Mouse (Mus musculus) testis, postnatal 10 days (tissue): ENCODE measurements around the gene Crispld2.

ENCODE experiments used
- DNase-seq: peaks from one replicate; pipeline ENCODE4 v3.0.0; 2021; ENCODE audit warnings: low spot score

Gene Crispld2

DNA sequence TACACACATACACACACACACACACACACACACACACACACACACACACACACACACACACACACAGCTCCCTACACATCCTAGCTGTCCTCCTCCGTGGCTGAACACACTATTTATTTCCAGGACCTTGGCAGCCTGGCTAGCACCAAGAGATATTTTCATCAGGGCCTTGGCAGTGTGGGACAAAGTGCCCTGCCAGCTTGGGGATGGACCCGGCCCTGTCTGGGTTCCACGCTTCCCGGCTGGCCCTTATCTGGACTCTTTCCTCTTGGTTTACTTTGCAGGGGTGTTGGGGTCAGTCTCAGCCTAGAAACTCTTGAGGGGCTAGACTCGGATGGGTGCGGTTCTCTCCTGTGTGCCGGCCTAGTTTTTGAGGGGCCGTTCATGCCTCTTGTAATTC, 8.2 kb downstream of the Crispld2 start:
- no peak for DNase-seq

DNA sequence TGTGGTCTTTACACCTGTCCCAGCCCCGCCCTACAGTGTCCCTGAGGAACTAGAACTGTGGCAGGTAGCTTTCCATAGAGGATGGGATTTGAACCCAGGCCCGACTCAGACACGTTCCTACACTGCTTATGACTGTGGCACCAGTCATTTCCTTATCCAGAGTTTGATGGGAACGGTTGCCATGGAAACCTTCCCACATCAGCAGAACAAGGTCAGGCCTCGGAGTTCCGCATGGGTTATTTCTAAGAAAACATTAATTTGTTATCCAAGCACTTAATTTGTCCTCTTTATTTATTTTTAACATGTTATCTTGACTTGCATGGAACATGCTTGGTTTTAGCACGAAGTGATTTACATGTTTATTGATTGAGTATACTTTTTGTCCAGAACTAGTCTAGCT, 9.5 kb downstream of the Crispld2 start:
- DNase-seq, result no peak

DNA sequence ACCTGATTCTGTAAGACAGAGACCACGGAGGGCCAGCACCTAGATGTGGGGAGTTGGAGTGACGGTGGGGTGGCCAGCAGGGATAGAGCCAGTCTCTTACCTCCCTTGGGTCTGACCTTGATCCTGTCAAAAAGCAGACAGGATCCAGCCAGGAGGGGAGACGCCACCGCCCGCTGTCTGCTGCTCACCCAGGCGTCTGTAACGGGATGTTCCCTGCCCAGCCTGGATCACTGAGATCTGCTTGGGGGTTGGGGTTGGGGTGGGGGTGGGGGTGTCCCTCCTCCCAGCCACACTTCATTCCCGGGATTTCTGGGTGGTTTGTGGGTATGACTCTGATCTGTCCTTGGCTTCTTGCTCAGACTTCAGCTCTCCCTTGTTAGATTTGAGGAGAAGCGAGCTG, 10.1 kb downstream of the Crispld2 start:
- no peak for DNase-seq

DNA sequence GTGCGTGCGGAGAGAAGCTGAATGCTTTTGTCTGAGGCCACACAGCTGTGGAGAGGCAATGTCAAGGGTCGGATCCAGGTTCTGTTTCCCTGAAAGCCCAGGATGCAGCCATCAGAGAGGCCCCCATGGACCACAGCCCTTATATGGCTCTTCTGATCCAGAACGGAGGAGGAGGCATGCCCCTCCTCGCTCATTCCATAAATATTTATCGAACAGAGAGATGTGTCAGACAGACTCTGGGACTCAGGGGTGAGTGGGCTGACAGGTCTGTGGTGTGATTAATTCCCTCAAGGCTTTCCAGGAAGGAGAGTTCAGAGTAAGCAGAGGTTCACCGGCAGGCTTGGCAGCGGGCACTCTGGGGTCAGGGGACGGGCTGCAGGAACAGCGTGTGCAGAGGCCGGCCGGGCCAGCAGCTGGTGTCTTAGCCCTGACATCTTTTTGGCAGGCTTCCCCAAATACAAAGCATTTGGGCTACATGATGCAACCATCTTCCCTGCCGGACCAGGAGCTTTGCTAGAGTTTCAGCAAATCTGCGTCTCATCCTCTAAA, 12.0 kb downstream of the Crispld2 start:
- DNase-seq, result peak; percentile 73

DNA sequence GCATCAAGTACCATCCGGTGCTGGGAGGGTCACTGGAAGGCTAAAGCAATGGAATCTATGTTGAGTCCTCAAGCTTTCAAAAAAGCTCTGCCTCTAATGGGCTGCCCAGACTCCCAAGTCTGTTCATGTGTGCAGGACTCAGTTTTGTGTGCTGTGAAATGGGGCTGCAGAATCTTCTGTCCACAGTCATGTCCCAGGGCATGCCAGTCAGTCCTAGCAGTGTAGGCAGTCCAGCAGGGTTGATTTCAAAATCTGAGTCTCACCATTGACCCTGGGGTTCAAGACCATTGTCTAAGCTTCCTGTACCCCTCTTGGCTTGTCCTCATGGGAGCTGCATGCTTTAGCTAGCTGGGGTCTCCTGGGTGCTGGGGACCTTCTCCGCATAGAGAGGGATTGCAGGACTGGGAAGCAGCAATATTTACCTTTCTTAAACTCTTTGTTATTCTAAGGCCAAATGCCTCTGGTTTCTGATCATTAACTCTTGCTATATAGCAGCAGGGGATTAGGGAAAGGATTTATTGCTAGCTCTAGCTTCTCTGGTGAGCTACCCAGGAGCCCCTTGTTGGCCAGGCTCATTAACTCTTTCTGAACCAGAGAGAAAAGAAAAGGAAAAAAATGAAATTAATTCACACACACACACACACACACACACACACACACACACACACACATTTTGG, 12.6 kb downstream of the Crispld2 start:
- DNase-seq, result no peak

DNA sequence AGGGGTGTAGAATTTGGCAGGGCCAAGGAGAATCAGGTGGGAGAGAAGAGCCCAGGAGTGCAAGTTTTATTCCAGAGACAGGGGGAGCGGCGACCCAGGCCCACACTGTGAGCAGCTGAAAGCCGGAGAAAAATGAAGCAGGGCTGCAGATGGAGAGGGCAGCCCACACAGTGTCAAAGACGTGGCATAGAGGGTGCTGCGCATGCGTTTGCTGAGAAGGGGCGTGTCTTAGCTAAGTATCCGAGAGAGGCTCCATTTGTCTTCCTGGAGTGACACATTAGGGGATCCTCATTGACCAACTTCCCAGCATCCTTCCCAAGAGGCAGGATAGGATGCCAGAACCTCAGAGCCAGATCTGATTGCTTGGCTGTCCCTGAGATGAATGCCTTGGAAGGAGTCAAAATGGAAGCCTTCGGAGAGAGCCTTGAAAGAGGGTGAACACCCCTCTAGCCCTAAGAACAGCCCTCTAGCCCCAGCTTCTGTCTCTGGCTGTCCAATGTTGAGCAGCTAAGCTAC, 14.5 kb downstream of the Crispld2 start:
- DNase-seq, result no peak

DNA sequence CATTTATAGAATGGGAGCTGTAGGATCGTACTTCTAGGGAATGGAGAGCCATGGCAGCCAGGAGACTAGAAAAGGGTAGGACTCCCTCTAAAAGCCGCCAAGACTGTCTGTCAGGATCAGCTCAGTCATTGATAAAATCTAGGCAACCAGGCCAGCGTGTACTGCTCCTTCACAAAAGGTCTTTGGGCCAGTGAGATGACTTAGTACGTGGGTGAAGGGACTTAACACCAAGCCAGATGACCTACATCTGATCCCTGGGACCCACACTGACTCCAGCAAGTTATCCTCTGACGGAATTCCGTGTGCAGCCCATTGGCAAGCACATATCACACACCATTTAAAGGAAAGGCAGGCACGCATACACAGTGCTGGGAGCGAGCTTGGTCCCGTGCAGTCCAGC, 14.9 kb downstream of the Crispld2 start:
- DNase-seq, result no peak

DNA sequence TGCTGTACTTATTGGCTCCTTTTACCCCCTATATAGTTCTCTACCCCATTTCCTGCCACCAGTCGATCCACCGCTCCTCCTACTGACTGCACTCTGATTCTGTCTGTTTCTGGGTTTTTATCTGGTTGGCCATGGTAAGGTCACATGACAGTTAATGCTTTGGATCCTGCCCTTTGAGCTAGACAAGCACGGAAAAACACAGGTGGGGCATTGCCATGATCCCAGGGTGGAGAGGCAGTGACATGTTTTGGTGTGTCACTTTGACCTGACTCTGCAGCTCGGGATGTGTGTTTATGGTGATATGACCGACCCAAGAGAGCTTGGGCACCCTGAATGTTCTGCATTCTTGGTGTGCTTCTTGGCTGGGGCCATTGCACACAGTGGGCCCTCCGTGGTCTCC, 17.0 kb downstream of the Crispld2 start:
- DNase-seq, result no peak

DNA sequence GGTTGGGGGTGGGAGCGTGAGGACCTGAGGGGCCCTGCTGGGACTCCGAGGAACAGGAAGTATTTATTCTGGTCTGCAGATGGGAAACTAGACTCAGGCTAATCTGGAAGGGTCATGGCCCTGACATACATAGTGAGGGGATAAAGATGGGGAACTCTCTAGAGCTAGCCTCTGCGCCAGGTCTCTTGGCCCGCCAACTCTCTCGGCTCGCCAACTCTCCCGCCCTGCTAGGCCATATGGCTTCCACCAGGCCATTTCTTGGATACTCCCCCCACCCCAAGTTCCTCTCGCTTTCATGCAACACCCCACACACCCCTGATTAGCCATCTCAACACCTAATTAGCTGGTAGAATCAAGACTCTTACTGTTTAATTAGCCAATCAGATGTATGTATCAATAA, 20.3 kb downstream of the Crispld2 start:
- no peak for DNase-seq

DNA sequence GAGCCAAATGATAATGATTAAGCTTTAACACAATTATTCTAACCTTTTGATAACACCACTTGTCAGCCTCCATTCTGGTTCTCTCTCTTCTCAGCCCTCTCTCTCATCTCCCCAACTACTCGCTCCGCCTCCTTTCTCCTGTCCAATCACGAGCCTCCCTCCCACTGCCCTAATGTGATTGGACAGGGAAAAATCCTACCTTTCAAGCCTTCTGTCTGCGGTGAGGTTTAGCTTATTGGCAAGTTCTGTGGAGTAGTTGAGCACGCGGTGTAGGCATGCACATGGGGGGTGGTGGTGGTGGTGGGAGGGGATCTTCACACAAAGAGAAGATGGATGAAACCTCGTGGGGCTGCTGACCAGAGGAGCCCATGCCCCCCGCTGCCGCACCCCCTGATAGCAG, 20.7 kb downstream of the Crispld2 start:
- DNase-seq, result no peak

DNA sequence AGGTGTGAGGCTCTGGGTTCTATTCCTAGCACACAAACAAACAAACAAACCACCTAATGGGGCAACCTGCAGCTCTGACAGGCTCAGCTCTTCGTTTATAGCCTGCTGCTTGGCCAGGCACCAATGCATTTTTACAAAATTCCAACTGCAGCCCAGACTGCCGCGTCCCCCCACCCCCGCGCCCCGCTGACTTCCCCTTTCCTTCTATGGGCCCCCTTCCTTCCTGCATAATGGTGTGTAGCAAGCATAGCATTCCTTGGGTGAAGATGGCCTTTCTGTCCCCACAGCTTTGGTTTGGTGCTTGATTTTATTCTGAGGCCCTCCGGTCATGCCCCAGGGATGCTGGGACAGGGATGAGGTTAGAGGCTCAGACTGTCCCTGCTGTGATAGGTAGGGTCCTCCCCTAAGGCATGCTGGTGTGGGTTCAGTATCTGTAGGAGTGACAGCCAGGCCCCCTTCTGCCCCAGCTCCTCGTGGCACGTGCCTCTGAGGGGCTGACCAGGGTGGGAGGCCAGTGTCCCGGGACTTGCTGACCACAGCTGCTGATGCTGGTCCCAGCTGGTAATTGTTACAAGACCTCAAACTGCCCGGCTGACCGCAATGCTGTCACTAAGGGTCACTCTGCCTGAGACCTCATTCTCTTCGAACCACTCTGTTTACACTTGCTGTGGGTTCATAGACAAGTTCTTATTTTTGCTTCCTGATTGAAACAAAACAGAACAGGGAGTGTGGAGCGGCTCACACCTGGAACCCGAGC, 22.2 kb downstream of the Crispld2 start:
- no peak for DNase-seq

DNA sequence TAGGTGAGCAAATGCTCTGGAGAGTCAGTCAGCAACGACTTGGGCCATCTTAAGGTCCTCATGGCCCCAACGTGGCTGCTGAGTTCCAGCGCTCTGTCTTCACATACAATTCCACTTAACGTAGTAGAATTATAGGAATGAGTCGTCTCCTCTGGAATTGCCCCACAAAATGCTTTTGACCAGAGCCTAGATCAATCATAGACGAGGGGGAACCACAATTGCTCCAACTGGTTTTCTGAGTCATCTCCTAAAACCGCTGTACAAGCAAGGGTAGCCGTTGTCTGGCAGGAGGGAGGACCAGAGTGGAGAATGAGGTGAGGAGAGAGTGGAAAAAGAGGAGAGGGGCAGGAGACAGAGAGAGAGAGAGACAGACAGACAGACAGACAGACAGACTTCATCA, 23.7 kb downstream of the Crispld2 start:
- DNase-seq, result no peak

DNA sequence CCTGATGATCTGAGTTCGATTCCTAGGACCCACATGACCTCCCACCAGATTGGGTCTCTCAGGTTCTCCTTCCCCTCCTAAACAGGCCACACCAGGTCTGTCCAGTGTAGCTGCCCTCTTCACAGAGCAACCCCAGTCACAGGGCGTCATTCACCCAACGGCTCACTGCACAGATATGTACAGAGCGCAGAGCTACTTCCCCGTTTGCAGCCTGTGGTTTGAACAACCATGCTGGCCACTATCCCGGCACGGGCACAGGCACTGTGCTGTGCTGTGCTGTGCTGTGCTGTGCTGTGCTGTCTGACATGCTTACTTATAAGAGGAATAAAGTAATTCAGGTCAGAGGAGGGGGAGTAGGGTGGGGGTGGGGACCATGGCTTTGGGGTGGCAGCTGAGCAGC, 24.2 kb downstream of the Crispld2 start:
- DNase-seq, result no peak

DNA sequence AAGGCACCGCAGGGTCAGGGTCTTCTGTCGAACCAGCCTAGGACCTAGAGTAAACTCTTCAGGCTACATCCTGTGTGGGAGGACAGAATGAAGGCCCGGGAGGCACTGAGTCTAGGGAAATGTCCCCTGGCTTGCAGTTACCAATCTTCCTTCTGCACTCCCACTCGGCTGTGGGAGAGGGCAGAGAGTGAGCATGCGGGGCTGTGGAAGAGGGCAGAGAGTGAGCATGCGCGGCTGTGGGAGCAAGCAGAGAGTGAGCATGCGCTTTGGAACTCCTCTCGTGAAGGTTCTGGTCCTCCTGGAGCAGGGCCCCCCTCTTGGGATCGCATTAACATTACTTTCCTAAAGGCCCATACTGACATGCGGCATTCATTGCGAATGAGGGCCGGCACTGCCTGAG, 25.1 kb downstream of the Crispld2 start:
- peak; percentile 67 for DNase-seq

DNA sequence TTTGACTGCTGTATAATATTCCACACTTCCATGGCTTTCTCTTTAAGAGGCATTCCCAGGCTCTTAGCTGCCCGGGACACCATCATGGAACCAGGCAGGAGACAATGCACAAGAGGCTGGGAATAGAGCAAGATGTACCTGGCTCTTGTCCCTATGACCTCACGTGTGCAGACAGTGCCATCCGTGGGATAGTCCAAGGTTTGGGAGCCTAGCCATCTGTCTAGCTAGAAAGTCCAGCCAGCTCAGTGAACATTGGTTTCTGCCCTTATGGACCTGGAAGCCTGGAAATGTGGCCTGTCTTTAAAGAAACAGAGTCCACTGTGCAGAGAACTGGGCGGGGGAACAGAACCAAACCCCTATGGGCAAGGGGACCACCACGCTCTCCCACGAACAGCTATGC, 25.5 kb downstream of the Crispld2 start:
- DNase-seq, result no peak

DNA sequence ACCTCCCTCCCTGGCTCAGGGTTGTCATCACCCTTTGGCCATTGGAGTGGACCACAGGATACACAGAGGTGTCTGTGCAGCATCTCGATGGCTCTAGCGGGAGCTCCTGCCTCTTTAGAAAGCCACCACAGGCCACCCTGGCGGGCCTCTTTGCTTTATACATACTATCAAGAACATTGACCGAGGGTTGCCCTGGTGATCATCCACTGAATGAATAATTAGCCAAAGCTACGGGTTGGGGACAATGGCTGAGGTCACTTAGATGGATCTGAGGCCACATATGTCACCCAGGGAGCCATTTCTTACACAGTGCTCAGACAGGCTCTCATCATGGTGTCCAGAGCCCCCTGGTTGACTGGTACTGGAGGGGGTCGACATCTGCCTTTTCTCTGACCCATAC, 26.1 kb downstream of the Crispld2 start:
- DNase-seq, result no peak

DNA sequence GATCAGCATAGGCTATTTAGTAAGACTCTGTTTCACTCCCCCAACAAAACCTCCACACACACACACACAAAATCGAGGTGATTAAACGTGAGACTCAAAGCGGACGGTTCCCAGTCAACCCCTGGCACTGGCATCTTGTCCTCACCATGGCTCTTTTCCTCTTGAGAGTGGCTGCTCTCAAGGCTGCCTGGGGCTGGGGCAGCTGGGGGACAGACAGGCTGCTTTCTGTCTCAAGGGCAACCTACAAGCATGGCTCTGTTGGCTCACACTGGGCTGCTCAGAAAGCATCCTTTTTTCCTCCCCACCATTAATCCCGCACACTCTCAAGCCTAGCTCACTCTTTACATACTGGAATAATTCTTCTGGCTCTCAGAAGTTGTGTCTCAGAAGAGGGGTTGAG, 27.1 kb downstream of the Crispld2 start:
- no peak for DNase-seq

DNA sequence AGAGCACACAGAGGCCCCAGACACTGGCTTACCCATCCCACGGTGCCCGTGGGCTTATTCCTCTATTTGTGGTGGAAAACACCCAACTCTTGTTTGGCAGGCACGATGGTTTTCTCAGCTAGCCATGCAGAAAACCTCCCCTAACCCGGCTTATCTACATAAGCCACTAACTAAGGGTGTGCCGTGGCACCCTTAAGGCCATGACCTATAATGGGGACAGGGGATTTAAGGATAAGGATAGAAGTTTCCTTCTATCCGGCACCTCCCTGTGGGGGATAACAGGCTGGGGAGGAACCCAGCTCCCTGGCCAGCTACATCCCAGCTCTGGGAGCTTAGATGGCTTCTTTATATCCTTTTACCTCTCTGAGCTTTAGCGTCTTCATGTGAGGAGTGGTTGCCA, 28.1 kb downstream of the Crispld2 start:
- DNase-seq, result no peak

DNA sequence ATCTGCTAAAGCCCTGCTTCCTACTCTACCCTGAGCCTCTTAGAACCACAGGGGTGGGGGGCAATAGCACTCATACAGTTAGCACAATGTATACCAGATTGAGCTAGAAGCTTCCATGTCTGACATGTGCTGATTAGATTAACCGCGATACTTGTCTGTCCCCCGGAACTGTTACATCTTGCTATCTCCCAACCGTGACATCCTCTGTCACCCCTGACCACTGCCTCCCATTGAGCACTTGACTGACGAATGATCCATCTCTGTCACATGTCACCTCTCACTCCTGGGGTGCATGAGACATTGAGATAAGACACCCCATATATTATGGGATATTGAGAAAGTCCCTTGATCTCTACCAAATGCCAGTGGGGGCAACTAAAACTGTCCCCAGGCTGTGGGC, 34.0 kb downstream of the Crispld2 start:
- DNase-seq, result no peak

DNA sequence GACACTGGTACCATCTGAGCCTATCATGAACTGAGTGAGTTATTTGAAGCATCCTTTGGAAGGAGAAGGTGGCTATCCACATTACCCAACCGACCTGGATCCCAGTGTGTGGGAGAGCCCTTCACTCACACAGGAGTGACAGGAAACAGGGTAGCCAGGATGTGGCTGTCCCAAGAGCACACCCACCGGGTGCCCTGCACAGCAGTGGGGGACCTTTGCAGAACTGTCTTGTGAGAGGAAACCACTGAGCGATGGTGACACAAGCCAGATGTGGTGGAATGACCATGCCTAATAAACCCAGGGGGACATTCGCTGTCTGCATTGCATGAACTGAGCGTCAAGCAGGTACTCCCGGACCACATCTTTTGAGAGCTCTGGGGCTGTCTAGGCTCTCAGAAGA, 34.8 kb downstream of the Crispld2 start:
- no peak for DNase-seq

DNA sequence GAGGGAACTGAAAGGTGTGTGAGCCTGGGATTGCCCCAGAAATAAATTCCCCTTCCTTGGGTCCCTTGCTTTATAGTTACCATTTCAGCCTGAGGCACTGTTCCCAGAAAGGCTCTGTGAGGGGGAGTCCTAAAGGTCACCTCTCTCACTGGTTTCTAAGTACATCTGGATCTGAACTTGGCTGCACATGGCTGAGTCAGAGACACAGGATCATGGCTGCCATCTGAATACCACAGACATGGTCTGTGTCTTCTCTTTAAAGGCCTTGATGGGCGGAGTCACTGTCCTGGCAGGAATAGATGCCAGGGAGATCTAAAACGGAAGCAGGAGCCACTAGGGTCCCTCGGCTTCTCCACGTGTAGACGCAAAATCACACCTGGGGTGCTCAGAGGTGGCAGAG, 38.2 kb downstream of the Crispld2 start:
- DNase-seq, result no peak

DNA sequence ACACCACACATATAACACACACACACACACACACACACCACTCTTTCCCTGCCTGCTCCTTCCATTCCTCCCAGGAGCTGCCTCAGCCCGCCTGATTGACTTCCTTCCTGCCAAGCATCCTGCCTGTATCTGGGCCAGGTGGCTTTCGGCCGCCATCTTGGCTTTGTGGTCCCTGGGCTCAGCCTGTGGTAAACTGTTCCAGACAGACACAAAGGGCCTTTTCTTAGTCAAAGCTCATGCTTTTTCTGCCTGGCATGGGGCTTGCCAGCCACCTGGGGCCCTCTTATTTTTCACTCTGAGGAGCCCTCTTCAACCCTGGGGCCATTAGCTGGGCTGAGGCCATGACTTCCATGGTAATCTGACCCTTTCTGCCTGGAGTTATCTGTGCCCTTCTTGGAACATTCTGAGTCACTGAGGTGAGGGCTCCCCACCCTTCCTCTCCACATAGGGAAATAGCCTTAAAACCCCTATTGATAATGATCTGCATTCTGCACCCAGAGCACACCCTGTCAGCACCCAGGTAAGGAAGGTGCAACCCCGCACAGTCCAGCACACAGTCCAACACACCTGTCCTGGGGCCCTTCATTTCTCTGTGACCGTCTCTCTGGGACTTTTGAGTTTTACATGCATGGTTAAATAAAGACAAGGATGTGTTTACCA, 40.4 kb downstream of the Crispld2 start:
- DNase-seq, result no peak

DNA sequence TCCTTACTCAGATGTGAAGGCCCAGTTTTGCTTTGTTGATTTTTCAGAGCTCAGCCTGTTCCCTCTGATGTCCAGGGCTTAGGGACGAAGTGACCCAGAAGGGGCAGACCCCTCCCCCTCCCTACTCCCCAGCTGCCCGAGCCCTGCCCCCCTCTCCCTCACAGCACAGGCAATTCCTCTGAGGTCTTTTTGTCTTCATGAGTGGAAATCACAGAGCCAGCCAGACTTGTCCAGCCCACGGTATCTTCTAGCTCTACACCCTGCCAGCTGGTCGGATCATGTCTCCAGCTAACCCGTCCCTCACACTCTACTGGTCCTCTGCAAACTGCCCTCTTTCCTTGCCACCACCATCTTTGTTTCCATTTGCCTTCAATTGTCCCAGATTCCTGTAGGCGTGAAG, 42.2 kb downstream of the Crispld2 start:
- DNase-seq, result no peak
